Mouse (Mus musculus) hindbrain, embryonic 10.5 days (tissue): ENCODE results near the gene H2-M5. TPM values are rescaled to one million over a fixed set of nuclear protein-coding genes. Genes with fewer than 3 reads are reported as not detected.

Experiments used
- polyA plus RNA-seq: library from polyadenylated mRNA; unstranded; fragments of >200 nt; fragmentation: Nextera tagmentation; extraction: Ambion mirVana; gene quantifications from 2 replicates; pipeline ENCODE4 v1.2.1, GENCODE M21; 2016

H2-M5 gene
- polyA plus RNA-seq, 1 experiment from 2014 or later, result 0.68 TPM

Other genes with a start within 250 kb of the H2-M5 start
- gene H2-M10.5, start 216.6 kb downstream of the H2-M5 start, polyA plus RNA-seq, result not detected in 2 replicates
- not detected in 2 replicates for gene H2-M10.6, start 177.4 kb downstream of the H2-M5 start, polyA plus RNA-seq
- 47.2 and 48.2 TPM in 2 replicates for gene Trim26, start 152.4 kb downstream of the H2-M5 start, polyA plus RNA-seq
- gene Trim15, start 122.3 kb downstream of the H2-M5 start, polyA plus RNA-seq, result 0.14 and 0.36 TPM in 2 replicates
- 6.7 and 7.3 TPM in 2 replicates for gene Trim10, start 120.0 kb downstream of the H2-M5 start, polyA plus RNA-seq
- not detected in 2 replicates for gene Trim40, start 99.4 kb downstream of the H2-M5 start, polyA plus RNA-seq
- gene Trim31, start 91.4 kb downstream of the H2-M5 start, polyA plus RNA-seq, result not detected in 2 replicates
- gene Rnf39, start 46.6 kb downstream of the H2-M5 start, polyA plus RNA-seq, result 1.2 and 1.5 TPM in 2 replicates
- gene Ppp1r11, start 37.8 kb downstream of the H2-M5 start, polyA plus RNA-seq, result 162 and 178 TPM in 2 replicates
- 91.6 and 95.3 TPM in 2 replicates for gene Znrd1, start 31.0 kb downstream of the H2-M5 start, polyA plus RNA-seq
- gene Znrd1as, start 30.9 kb downstream of the H2-M5 start, polyA plus RNA-seq, result 8.6 and 9.6 TPM in 2 replicates
- gene 2410137M14Rik, start 8.3 kb downstream of the H2-M5 start, polyA plus RNA-seq, result not detected in 2 replicates
- 79.9 and 96.9 TPM in 2 replicates for gene Zfp57, start 11.6 kb upstream of the H2-M5 start, polyA plus RNA-seq
- gene Mog, start 33.9 kb upstream of the H2-M5 start, polyA plus RNA-seq, result 0.19 and 0.34 TPM in 2 replicates
- 10.8 and 17.0 TPM in 2 replicates for gene Gabbr1, start 56.4 kb upstream of the H2-M5 start, polyA plus RNA-seq
- 0.08 TPM in 1 of 2 replicates, not detected in the other for gene Olfr90, start 99.0 kb upstream of the H2-M5 start, polyA plus RNA-seq
- gene Olfr91, start 108.7 kb upstream of the H2-M5 start, polyA plus RNA-seq, result not detected in 2 replicates
- gene Olfr92, start 130.6 kb upstream of the H2-M5 start, polyA plus RNA-seq, result not detected in 2 replicates
- not detected in 2 replicates for gene Olfr93, start 172.0 kb upstream of the H2-M5 start, polyA plus RNA-seq
- gene Ubd, start 204.4 kb upstream of the H2-M5 start, polyA plus RNA-seq, result not detected in 2 replicates
- not detected in 2 replicates for gene Olfr94, start 211.5 kb upstream of the H2-M5 start, polyA plus RNA-seq
- not detected in 2 replicates for gene Olfr95, start 223.6 kb upstream of the H2-M5 start, polyA plus RNA-seq
- not detected in 2 replicates for gene Olfr96, start 230.6 kb upstream of the H2-M5 start, polyA plus RNA-seq
- gene Olfr97, start 247.8 kb upstream of the H2-M5 start, polyA plus RNA-seq, result not detected in 2 replicates